Mouse (Mus musculus): ENCODE data around the gene Pbx2. TPM values are rescaled to one million over a fixed set of nuclear protein-coding genes. Genes with fewer than 3 reads are reported as not detected.

Gene Pbx2
- polyA plus RNA-seq, 1 experiment from 2014 or later: 3.2 TPM

- no peak within 1 kb of the TSS for H3K4me2 ChIP-seq (ENCODE audit: low read depth, low read length)
- H3K27ac ChIP-seq (ENCODE audit: low read length): no peak within 1 kb of the TSS
- H3K4me1 ChIP-seq (ENCODE audit: control insufficient read depth, low read depth, low read length): peaks cover 14% of the 10 kb centered on the region; the same call in 1 of the 2 replicates
- WGBS (ENCODE audit: insufficient replicate concordance): 68% methylated on average over 6 of the region's 6 CpGs
- no peaks in the 10 kb centered on the region for H3K27me3 ChIP-seq (ENCODE audit: control insufficient read depth, insufficient read depth, low read depth, low read length)
- ATAC-seq (ENCODE audit: low read depth): no peak
- no peaks in the 10 kb centered on the region for H3K9me3 ChIP-seq (replicated peaks; ENCODE audit: control insufficient read depth, low read length)
- no peak within 1 kb of the TSS for H3K9ac ChIP-seq (ENCODE audit: low read depth, low read length)
- H3K36me3 ChIP-seq (ENCODE audit: control insufficient read depth, insufficient read depth): peaks cover 14% of the 10 kb centered on the region
- no peak within 1 kb of the TSS for H3K4me3 ChIP-seq (ENCODE audit: low read depth, low read length)
Observed at GRCm38 (mm10) chr17:34615871-34616270, 24.8 kb downstream of the Pbx2 start, which contains the start of gene Egfl8. Egfl8 (minus strand) TSS chr17:34615971.

GRCm38 (mm10) chr17:34618999-34619398, 27.9 kb downstream of the Pbx2 start:
- WGBS (ENCODE audit: insufficient replicate concordance): 4% methylated on average over 6 of the region's 6 CpGs
- peaks cover 2% of the 10 kb centered on the region; the same call in 1 of the 2 replicates for H3K36me3 ChIP-seq (ENCODE audit: control insufficient read depth, insufficient read depth)
- H3K4me3 ChIP-seq (ENCODE audit: low read depth, low read length): no peak overlapping the region
- H3K4me1 ChIP-seq (ENCODE audit: control insufficient read depth, low read depth, low read length): peaks cover 9% of the 10 kb centered on the region; the same call in 1 of the 2 replicates
- ATAC-seq (ENCODE audit: low read depth): peak; percentile 49
- no peak overlapping the region for H3K27ac ChIP-seq (ENCODE audit: low read length)
- H3K9ac ChIP-seq (ENCODE audit: low read depth, low read length): no peak overlapping the region
- H3K27me3 ChIP-seq (ENCODE audit: control insufficient read depth, insufficient read depth, low read depth, low read length): no peaks in the 10 kb centered on the region
- no peaks in the 10 kb centered on the region for H3K9me3 ChIP-seq (replicated peaks; ENCODE audit: control insufficient read depth, low read length)
- H3K4me2 ChIP-seq (ENCODE audit: low read depth, low read length): no peak overlapping the region

DNA sequence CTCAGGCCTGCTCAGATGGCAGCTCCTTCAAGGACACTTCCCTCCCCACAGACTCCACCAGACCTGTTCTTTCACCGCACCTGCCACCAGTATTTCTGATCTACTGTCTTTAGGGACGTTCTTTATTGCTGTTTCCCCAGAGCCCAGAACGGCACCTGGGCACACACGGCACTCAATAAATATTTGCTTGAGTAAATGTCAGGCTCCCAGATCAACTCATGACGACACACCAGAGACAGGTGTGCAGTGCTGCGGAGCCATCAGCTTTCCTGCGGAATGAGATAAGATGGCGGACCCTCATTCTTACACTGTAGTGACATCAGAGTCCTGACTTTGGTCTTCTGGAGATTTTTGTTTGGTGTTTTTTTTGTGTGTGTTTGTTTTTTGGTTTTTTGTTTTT, 29.9 kb downstream of the Pbx2 start:
- H3K36me3 ChIP-seq (ENCODE audit: control insufficient read depth, insufficient read depth): peaks cover 2% of the 10 kb centered on the region; the same call in 1 of the 2 replicates
- peaks cover 9% of the 10 kb centered on the region; the same call in 1 of the 2 replicates for H3K4me1 ChIP-seq (ENCODE audit: control insufficient read depth, low read depth, low read length)
- 80% methylated on average over 8 of the region's 8 CpGs for WGBS (ENCODE audit: insufficient replicate concordance)
- no peak overlapping the region for H3K9ac ChIP-seq (ENCODE audit: low read depth, low read length)
- ATAC-seq (ENCODE audit: low read depth): no peak
- no peaks in the 10 kb centered on the region for H3K9me3 ChIP-seq (replicated peaks; ENCODE audit: control insufficient read depth, low read length)
- H3K27me3 ChIP-seq (ENCODE audit: control insufficient read depth, insufficient read depth, low read depth, low read length): no peaks in the 10 kb centered on the region
- H3K27ac ChIP-seq (ENCODE audit: low read length): peak overlapping the region; percentile 40; the same call in 1 of the 2 replicates
- H3K4me3 ChIP-seq (ENCODE audit: low read depth, low read length): no peak overlapping the region
- H3K4me2 ChIP-seq (ENCODE audit: low read depth, low read length): no peak overlapping the region

DNA sequence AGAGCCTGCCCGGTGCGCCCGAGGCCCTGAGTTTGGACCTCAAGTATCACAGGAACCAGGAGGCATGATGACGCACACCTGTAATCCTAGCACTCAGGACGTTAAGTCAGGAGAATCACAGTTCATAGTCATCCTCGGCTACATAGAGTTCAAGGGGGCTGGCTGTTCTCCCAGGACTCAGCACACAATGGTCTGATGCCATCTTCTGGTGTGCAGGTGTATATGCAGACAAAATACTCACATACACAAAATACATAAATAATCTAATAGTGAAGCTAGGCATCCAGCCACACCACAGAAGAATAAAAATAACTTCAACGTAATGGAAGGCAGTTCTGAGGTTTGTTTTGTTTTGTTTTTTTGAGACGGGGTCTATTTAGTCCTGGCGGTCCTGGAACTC, 32.1 kb downstream of the Pbx2 start:
- peaks cover 6% of the 10 kb centered on the region for H3K27me3 ChIP-seq (ENCODE audit: control insufficient read depth, insufficient read depth, low read depth, low read length)
- no peak overlapping the region for H3K27ac ChIP-seq (ENCODE audit: low read length)
- H3K4me2 ChIP-seq (ENCODE audit: low read depth, low read length): no peak overlapping the region
- H3K36me3 ChIP-seq (ENCODE audit: control insufficient read depth, insufficient read depth): no peaks in the 10 kb centered on the region; the same call in 1 of the 2 replicates
- ATAC-seq (ENCODE audit: low read depth): no peak
- H3K4me1 ChIP-seq (ENCODE audit: control insufficient read depth, low read depth, low read length): peaks cover 22% of the 10 kb centered on the region
- no peak overlapping the region for H3K9ac ChIP-seq (ENCODE audit: low read depth, low read length)
- 73% methylated on average over 9 of the region's 9 CpGs for WGBS (ENCODE audit: insufficient replicate concordance)
- no peak overlapping the region for H3K4me3 ChIP-seq (ENCODE audit: low read depth, low read length)
- H3K9me3 ChIP-seq (replicated peaks; ENCODE audit: control insufficient read depth, low read length): no peaks in the 10 kb centered on the region

DNA sequence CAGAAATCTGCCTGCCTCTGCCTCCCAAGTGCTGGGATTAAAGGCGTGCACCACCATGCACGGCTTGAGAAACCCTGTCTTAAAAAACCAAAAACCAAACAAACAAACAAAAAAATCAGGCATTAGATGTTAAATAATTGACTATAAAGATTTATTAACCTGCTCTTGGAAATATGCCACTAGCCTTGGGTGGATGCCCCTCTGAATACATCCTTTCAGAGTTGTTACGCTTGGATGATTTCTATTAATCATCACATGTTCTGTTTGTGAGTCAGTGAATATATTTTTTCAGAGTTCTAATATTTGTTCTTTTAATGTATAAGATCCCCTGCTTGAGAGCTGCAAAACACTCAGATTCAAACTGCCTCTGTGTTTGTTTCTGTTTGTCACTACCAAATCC, 33.9 kb downstream of the Pbx2 start:
- 82% methylated on average over 3 of the region's 3 CpGs for WGBS (ENCODE audit: insufficient replicate concordance)
- Histone ChIP-seq H3K4me3 (ENCODE audit: low read depth, low read length) (no peak overlapping the region), H3K4me1 (ENCODE audit: control insufficient read depth, low read depth, low read length) (peaks cover 25% of the 10 kb centered on the region), H3K9ac (ENCODE audit: low read depth, low read length) (no peak overlapping the region), H3K27me3 (ENCODE audit: control insufficient read depth, insufficient read depth, low read depth, low read length) (peaks cover 24% of the 10 kb centered on the region), H3K4me2 (ENCODE audit: low read depth, low read length) (no peak overlapping the region), H3K9me3 (replicated peaks; ENCODE audit: control insufficient read depth, low read length) (no peaks in the 10 kb centered on the region), H3K27ac (ENCODE audit: low read length) (no peak overlapping the region), H3K36me3 (ENCODE audit: control insufficient read depth, insufficient read depth) (no peaks in the 10 kb centered on the region; the same call in 1 of the 2 replicates)
- no peak for ATAC-seq (ENCODE audit: low read depth)

DNA sequence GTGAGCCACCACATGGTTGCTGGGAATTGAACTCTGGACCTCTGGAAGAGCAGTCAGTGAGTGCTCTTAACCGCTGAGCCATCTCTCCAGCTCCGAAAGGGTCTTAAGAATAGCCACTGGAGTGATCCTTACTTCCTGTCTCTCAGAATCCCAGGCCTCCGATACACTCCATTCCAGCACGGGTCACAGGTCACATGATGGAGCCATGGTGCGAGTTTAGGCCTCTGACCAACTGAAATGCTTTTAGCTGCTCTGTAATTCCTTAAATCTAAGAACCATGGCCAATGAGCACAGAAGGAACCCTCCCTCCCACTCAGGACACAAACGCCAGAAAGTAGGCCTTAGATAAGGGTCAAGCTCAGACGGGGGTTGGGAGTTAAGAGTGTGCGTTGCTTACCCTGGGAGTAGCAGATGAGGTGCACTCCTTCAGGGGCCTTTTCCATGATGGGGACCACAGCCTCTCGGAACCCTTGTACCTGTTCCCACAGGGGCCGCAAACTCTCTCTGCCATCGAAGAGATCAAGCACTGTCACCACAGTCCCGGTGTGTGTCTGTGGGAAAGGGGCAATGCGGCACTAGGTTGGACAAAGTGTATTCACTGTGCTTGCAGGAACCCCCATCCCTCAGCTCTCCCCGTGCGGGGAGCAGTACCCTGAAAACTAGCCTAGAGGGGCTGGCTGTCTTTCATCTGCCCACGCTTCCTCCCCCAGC, 35.2 kb downstream of the Pbx2 start:
- Histone ChIP-seq H3K4me1 (ENCODE audit: control insufficient read depth, low read depth, low read length) (peaks cover 33% of the 10 kb centered on the region), H3K9ac (ENCODE audit: low read depth, low read length) (peak overlapping the region; percentile 65), H3K4me2 (ENCODE audit: low read depth, low read length) (peak overlapping the region; percentile 74), H3K9me3 (replicated peaks; ENCODE audit: control insufficient read depth, low read length) (no peaks in the 10 kb centered on the region), H3K27ac (ENCODE audit: low read length) (no peak overlapping the region), H3K4me3 (ENCODE audit: low read depth, low read length) (peak overlapping the region; percentile 72), H3K27me3 (ENCODE audit: control insufficient read depth, insufficient read depth, low read depth, low read length) (peaks cover 36% of the 10 kb centered on the region), H3K36me3 (ENCODE audit: control insufficient read depth, insufficient read depth) (no peaks in the 10 kb centered on the region; the same call in 1 of the 2 replicates)
- 45% methylated on average over 16 of the region's 16 CpGs for WGBS (ENCODE audit: insufficient replicate concordance)
- ATAC-seq (ENCODE audit: low read depth): no peak

DNA sequence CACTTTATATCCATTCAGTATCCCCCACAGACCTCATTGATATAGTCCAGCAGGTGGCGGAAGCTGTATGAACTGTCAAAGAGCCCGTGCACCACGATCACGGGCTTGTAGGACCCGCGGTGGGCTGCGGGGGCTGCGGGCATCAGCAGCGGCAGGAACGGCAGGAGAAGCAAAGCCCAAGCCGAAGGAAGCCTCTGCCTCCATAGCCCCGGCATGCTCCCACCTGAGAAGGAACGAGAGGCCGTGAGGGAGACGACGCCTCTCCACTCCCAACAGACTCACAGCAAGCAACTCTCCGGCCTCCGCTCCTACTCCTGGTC, 35.7 kb downstream of the Pbx2 start:
- ATAC-seq (ENCODE audit: low read depth): peak; percentile 46; the same call in 1 of the 2 replicates
- H3K9ac ChIP-seq (ENCODE audit: low read depth, low read length): peak overlapping the region; percentile 65
- WGBS (ENCODE audit: insufficient replicate concordance): 2% methylated on average over 18 of the region's 18 CpGs
- H3K27ac ChIP-seq (ENCODE audit: low read length): peak overlapping the region; percentile 70
- H3K4me1 ChIP-seq (ENCODE audit: control insufficient read depth, low read depth, low read length): peaks cover 35% of the 10 kb centered on the region
- peak overlapping the region; percentile 74 for H3K4me2 ChIP-seq (ENCODE audit: low read depth, low read length)
- peaks cover 42% of the 10 kb centered on the region for H3K27me3 ChIP-seq (ENCODE audit: control insufficient read depth, insufficient read depth, low read depth, low read length)
- H3K9me3 ChIP-seq (replicated peaks; ENCODE audit: control insufficient read depth, low read length): no peaks in the 10 kb centered on the region
- H3K36me3 ChIP-seq (ENCODE audit: control insufficient read depth, insufficient read depth): no peaks in the 10 kb centered on the region; the same call in 1 of the 2 replicates
- peak overlapping the region; percentile 72 for H3K4me3 ChIP-seq (ENCODE audit: low read depth, low read length)

DNA sequence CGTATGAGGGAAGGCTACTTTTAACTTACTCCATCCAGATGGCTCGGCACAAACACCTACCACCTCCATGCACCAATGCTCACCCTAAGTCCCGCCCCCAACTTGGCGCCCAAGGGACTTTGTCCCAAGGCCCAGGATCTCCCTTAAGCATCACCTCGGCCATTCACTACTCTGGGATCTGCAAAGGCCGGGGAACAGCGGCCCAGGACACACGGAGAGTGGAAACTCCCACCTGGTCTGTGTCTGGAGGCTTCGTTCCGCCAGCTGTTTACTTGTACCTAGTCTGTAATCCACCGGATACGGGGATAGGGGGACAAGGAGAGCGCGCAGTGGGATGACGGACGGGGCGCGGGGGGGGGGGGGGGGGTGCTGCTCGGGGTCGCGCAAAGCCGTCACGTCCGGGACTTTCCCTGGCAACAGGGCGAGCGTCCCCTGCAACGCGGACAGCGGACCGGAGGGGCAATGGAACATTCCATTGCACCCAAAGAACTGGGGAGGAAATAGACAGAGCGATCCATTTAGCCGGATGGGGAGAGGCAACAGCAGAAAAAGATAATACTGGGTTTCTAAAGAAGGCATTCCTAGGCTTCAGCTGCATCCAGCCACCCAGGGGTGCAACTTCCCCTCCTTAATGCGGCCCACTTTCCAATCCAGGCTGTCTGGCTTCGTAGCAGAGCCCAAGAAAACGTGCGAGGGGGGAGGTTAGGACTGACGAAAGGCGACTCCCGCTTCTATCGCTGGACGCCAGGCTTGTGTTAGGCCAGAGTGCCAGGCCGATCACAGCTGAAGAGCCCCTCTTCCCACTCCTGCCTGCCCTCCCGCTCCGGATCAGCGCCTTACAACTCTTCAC, 36.3 kb downstream of the Pbx2 start:
- Histone ChIP-seq H3K36me3 (ENCODE audit: control insufficient read depth, insufficient read depth) (no peaks in the 10 kb centered on the region; the same call in 1 of the 2 replicates), H3K27ac (ENCODE audit: low read length) (peak overlapping the region; percentile 71), H3K9me3 (replicated peaks; ENCODE audit: control insufficient read depth, low read length) (no peaks in the 10 kb centered on the region), H3K27me3 (ENCODE audit: control insufficient read depth, insufficient read depth, low read depth, low read length) (peaks cover 47% of the 10 kb centered on the region), H3K4me3 (ENCODE audit: low read depth, low read length) (peak overlapping the region; percentile 72), H3K9ac (ENCODE audit: low read depth, low read length) (peak overlapping the region; percentile 65), H3K4me1 (ENCODE audit: control insufficient read depth, low read depth, low read length) (peaks cover 33% of the 10 kb centered on the region), H3K4me2 (ENCODE audit: low read depth, low read length) (peak overlapping the region; percentile 74)
- peak; percentile 79 for ATAC-seq (ENCODE audit: low read depth)
- WGBS (ENCODE audit: insufficient replicate concordance): under 1% methylated on average over 44 of the region's 45 CpGs

All from liver, embryonic 16.5 days (tissue).